ENCODE assay signal across 18 mouse cellular contexts in genomic region chr10:122711381-122711811, GRCm38 (mm10). TPM values are rescaled to one million over a fixed set of nuclear protein-coding genes. Genes with fewer than 3 reads are reported as not detected.
DNase-seq lines count a peak whose midpoint lies in the region; ATAC-seq lines count a peak whose summit lies in the region.
"Had no signal": no experiment of that assay in that cellular context is flagged by ENCODE, and none has a peak within 500 bp of the region (broad histone marks: within the 10 kb centered on the region; RNA-seq: fewer than 3 reads in every experiment).

No protein-coding gene starts in this region.

- no peak overlapping the region for H3K4me2 ChIP-seq in hindbrain, embryonic 13.5 days
- no peak overlapping the region for H3K4me2 ChIP-seq in hindbrain, embryonic 11.5 days (replicated peaks; ENCODE audit: low read depth, low read length)
- no peak overlapping the region for H3K4me2 ChIP-seq in midbrain, embryonic 16.5 days (ENCODE audit: low read length)
- no peak overlapping the region for H3K4me2 ChIP-seq in midbrain, embryonic 11.5 days
- H3K4me2 ChIP-seq in hindbrain, embryonic 14.5 days (replicated peaks): no peak overlapping the region
- H3K4me2 ChIP-seq in liver, embryonic 11.5 days: no peak overlapping the region
- H3K4me2 ChIP-seq: heart, embryonic 15.5 days had no signal

- WGBS in hindbrain, embryonic 13.5 days: 61% methylated on average over 6 of the region's 6 CpGs
- WGBS in hindbrain, embryonic 11.5 days: 71% methylated on average over 6 of the region's 6 CpGs
- WGBS in midbrain, embryonic 16.5 days: 29% methylated on average over 6 of the region's 6 CpGs
- 72% methylated on average over 6 of the region's 6 CpGs for WGBS in midbrain, embryonic 11.5 days
- WGBS in hindbrain, embryonic 14.5 days: 50% methylated on average over 6 of the region's 6 CpGs
- WGBS in liver, embryonic 11.5 days: 76% methylated on average over 6 of the region's 6 CpGs

- no peaks in the 10 kb centered on the region for H3K36me3 ChIP-seq in hindbrain, embryonic 13.5 days
- no peaks in the 10 kb centered on the region for H3K36me3 ChIP-seq in hindbrain, embryonic 11.5 days (ENCODE audit: control insufficient read depth, insufficient read depth, low read length)
- no peaks in the 10 kb centered on the region for H3K36me3 ChIP-seq in midbrain, embryonic 16.5 days (ENCODE audit: control insufficient read depth, insufficient read depth, low read length)
- H3K36me3 ChIP-seq in midbrain, embryonic 11.5 days (ENCODE audit: control insufficient read depth, insufficient read depth, low read length): no peaks in the 10 kb centered on the region
- no peaks in the 10 kb centered on the region for H3K36me3 ChIP-seq in hindbrain, embryonic 14.5 days (replicated peaks; ENCODE audit: control insufficient read depth, insufficient read depth)
- H3K36me3 ChIP-seq in liver, embryonic 11.5 days (ENCODE audit: control insufficient read depth, insufficient read depth, low read length): no peaks in the 10 kb centered on the region
- H3K36me3 ChIP-seq: heart, embryonic 15.5 days had no signal

- no peak for DNase-seq in hindbrain, embryonic 11.5 days (ENCODE audit: low spot score)
- no peak for DNase-seq in midbrain, embryonic 11.5 days (ENCODE audit: low spot score, missing footprints)
- DNase-seq in hindbrain, embryonic 14.5 days (ENCODE audit: low spot score): no peak
- DNase-seq in retina, postnatal 1 day: peak; percentile 89
- DNase-seq in liver, embryonic 11.5 days (ENCODE audit: low spot score): no peak
- DNase-seq in layer of hippocampus, postnatal 36 days: no peak
- DNase-seq: adrenal gland, postnatal 36 days; B cell, adult 2 months; cerebellum, adult 8-10 months; heart, adult 2 months; kidney, adult 2 months had no signal

- H3K4me3 ChIP-seq in hindbrain, embryonic 13.5 days: no peak overlapping the region
- no peak overlapping the region for H3K4me3 ChIP-seq in hindbrain, embryonic 11.5 days (ENCODE audit: low read depth, low read length)
- H3K4me3 ChIP-seq in midbrain, embryonic 16.5 days (ENCODE audit: low read depth, low read length): no peak overlapping the region
- H3K4me3 ChIP-seq in midbrain, embryonic 11.5 days (ENCODE audit: low read depth, low read length): no peak overlapping the region
- H3K4me3 ChIP-seq in hindbrain, embryonic 14.5 days (replicated peaks; ENCODE audit: low read length): no peak overlapping the region
- H3K4me3 ChIP-seq in liver, embryonic 11.5 days (ENCODE audit: low read depth, low read length): no peak overlapping the region
- H3K4me3 ChIP-seq: heart, adult 2 months; heart, embryonic 15.5 days; left cerebral cortex, adult 2 months; megakaryocyte, embryonic 14.5 days had no signal

- no peaks in the 10 kb centered on the region for H3K27me3 ChIP-seq in hindbrain, embryonic 13.5 days
- H3K27me3 ChIP-seq in hindbrain, embryonic 11.5 days (ENCODE audit: control insufficient read depth, insufficient read depth, low read length): no peaks in the 10 kb centered on the region
- H3K27me3 ChIP-seq in midbrain, embryonic 16.5 days (ENCODE audit: control insufficient read depth, insufficient read depth, low read depth, low read length): no peaks in the 10 kb centered on the region
- no peaks in the 10 kb centered on the region for H3K27me3 ChIP-seq in midbrain, embryonic 11.5 days (ENCODE audit: control insufficient read depth, insufficient read depth, low read length)
- H3K27me3 ChIP-seq in hindbrain, embryonic 14.5 days (ENCODE audit: control insufficient read depth, insufficient read depth, low read length): no peaks in the 10 kb centered on the region
- no peaks in the 10 kb centered on the region for H3K27me3 ChIP-seq in liver, embryonic 11.5 days (replicated peaks; ENCODE audit: control insufficient read depth, insufficient read depth, low read length)
- H3K27me3 ChIP-seq: heart, embryonic 15.5 days; megakaryocyte, embryonic 14.5 days had no signal

- H3K9me3 ChIP-seq in hindbrain, embryonic 13.5 days: no peaks in the 10 kb centered on the region
- H3K9me3 ChIP-seq in hindbrain, embryonic 11.5 days (ENCODE audit: control insufficient read depth, low read length): no peaks in the 10 kb centered on the region
- no peaks in the 10 kb centered on the region for H3K9me3 ChIP-seq in midbrain, embryonic 16.5 days (replicated peaks; ENCODE audit: control insufficient read depth, low read length, poor library complexity, severe bottlenecking)
- no peaks in the 10 kb centered on the region for H3K9me3 ChIP-seq in midbrain, embryonic 11.5 days (ENCODE audit: control insufficient read depth, low read length)
- no peaks in the 10 kb centered on the region for H3K9me3 ChIP-seq in hindbrain, embryonic 14.5 days (ENCODE audit: control insufficient read depth, low read length)
- no peaks in the 10 kb centered on the region for H3K9me3 ChIP-seq in liver, embryonic 11.5 days (ENCODE audit: control insufficient read depth, low read length)
- H3K9me3 ChIP-seq: heart, embryonic 15.5 days had no signal

- no peak for ATAC-seq in hindbrain, embryonic 13.5 days (ENCODE audit: low FRiP score)
- no peak for ATAC-seq in hindbrain, embryonic 11.5 days (ENCODE audit: low FRiP score)
- no peak for ATAC-seq in midbrain, embryonic 16.5 days
- ATAC-seq in midbrain, embryonic 11.5 days (ENCODE audit: low FRiP score): no peak
- ATAC-seq in hindbrain, embryonic 14.5 days (ENCODE audit: low FRiP score): no peak
- ATAC-seq in liver, embryonic 11.5 days (replicated peaks; ENCODE audit: low FRiP score): no peak

- H3K27ac ChIP-seq in hindbrain, embryonic 13.5 days: peak overlapping the region; percentile 36; the same call in 1 of the 2 replicates
- no peak overlapping the region for H3K27ac ChIP-seq in hindbrain, embryonic 11.5 days (ENCODE audit: low read depth, low read length)
- H3K27ac ChIP-seq in midbrain, embryonic 16.5 days (ENCODE audit: low read length): peak overlapping the region; percentile 50
- H3K27ac ChIP-seq in midbrain, embryonic 11.5 days (ENCODE audit: low read depth, low read length): no peak overlapping the region
- peak overlapping the region; percentile 61; the same call in 1 of the 2 replicates for H3K27ac ChIP-seq in hindbrain, embryonic 14.5 days
- H3K27ac ChIP-seq in liver, embryonic 11.5 days (ENCODE audit: low read depth, low read length): no peak overlapping the region
- H3K27ac ChIP-seq: heart, adult 2 months; heart, embryonic 15.5 days; left cerebral cortex, adult 2 months; liver, embryonic 14.5 days; stomach, postnatal 0 days had no signal

- peaks cover 55% of the 10 kb centered on the region for H3K4me1 ChIP-seq in hindbrain, embryonic 13.5 days (replicated peaks)
- no peaks in the 10 kb centered on the region for H3K4me1 ChIP-seq in hindbrain, embryonic 11.5 days (replicated peaks; ENCODE audit: control insufficient read depth, insufficient read depth, low read length)
- peaks cover 13% of the 10 kb centered on the region for H3K4me1 ChIP-seq in midbrain, embryonic 16.5 days (ENCODE audit: control insufficient read depth, insufficient read depth, low read length)
- peaks cover 2% of the 10 kb centered on the region for H3K4me1 ChIP-seq in midbrain, embryonic 11.5 days (ENCODE audit: control insufficient read depth, insufficient read depth, low read length)
- H3K4me1 ChIP-seq in hindbrain, embryonic 14.5 days (replicated peaks; ENCODE audit: control insufficient read depth, insufficient read depth, low read length): peaks cover 27% of the 10 kb centered on the region
- H3K4me1 ChIP-seq in liver, embryonic 11.5 days (replicated peaks; ENCODE audit: control insufficient read depth, insufficient read depth, low read length): no peaks in the 10 kb centered on the region
- H3K4me1 ChIP-seq: megakaryocyte, embryonic 14.5 days had no signal

- no peak overlapping the region for H3K9ac ChIP-seq in hindbrain, embryonic 13.5 days
- H3K9ac ChIP-seq in hindbrain, embryonic 11.5 days (ENCODE audit: low read depth, low read length): no peak overlapping the region
- no peak overlapping the region for H3K9ac ChIP-seq in midbrain, embryonic 16.5 days (ENCODE audit: low read depth, low read length)
- H3K9ac ChIP-seq in midbrain, embryonic 11.5 days (ENCODE audit: low read length): no peak overlapping the region
- no peak overlapping the region for H3K9ac ChIP-seq in hindbrain, embryonic 14.5 days
- H3K9ac ChIP-seq in liver, embryonic 11.5 days (ENCODE audit: low read depth, low read length): no peak overlapping the region
- H3K9ac ChIP-seq: heart, embryonic 15.5 days; liver, embryonic 14.5 days had no signal

RNA-seq across cellular contexts. Expression of gene Ppm1h, which starts 32.8 kb away (rescaled TPM):
- polyA plus RNA-seq in hindbrain, embryonic 13.5 days (2015; fragmentation: Nextera tagmentation; extraction: Ambion mirVana): 20.3 and 20.6 TPM in 2 replicates
- 8.1 and 9.7 TPM in 2 replicates for polyA plus RNA-seq in hindbrain, embryonic 11.5 days (2014; fragmentation: Nextera tagmentation; extraction: Ambion mirVana)
- polyA plus RNA-seq in midbrain, embryonic 16.5 days (2015; fragmentation: Nextera tagmentation; extraction: Ambion mirVana): 23.7 and 25.2 TPM in 2 replicates
- polyA plus RNA-seq in midbrain, embryonic 11.5 days (2014; fragmentation: Nextera tagmentation; extraction: Ambion mirVana): 5.4 and 5.9 TPM in 2 replicates
- 30.4 and 34.3 TPM in 2 replicates for polyA plus RNA-seq in hindbrain, embryonic 14.5 days (2014; fragmentation: Nextera tagmentation; extraction: Ambion mirVana)
- 1.8 and 2.1 TPM in 2 replicates for polyA plus RNA-seq in liver, embryonic 11.5 days (2014; fragmentation: Nextera tagmentation; extraction: Ambion mirVana)
- total RNA-seq in layer of hippocampus, postnatal 36 days (2021): 10 to 100 TPM; 74.1 to 77.7 TPM

Comparison
In these comparisons a context has a peak if more than half of its experiments do, and no peak if none do; other contexts are left out.
1. H3K27ac ChIP-seq: peak in hindbrain, embryonic 13.5 days (single experiment), midbrain, embryonic 16.5 days (single experiment) and hindbrain, embryonic 14.5 days (single experiment); none in hindbrain, embryonic 11.5 days (single experiment), midbrain, embryonic 11.5 days (single experiment) and liver, embryonic 11.5 days (single experiment).